Mouse (Mus musculus): ENCODE results near the gene Rpl3.

GRCm38 (mm10) chr15:80045749-80046148 is 45.9 kb downstream of the Rpl3 start:
- peak; percentile 43 for TF ChIP-seq CTCF (IDR thresholded peaks at IDR 0.05; ENCODE audit: low read depth)
- TF ChIP-seq EP300 (IDR thresholded peaks at IDR 0.05; ENCODE audit: low read depth): no peak
